Mouse (Mus musculus): ENCODE measurements around the gene Cxcr1.
"Not testable (repeated sequence)": the region's sequence is repeated elsewhere in the genome, so short reads cannot be mapped to it uniquely, and the experiment has no call there.

Gene Cxcr1

DNA sequence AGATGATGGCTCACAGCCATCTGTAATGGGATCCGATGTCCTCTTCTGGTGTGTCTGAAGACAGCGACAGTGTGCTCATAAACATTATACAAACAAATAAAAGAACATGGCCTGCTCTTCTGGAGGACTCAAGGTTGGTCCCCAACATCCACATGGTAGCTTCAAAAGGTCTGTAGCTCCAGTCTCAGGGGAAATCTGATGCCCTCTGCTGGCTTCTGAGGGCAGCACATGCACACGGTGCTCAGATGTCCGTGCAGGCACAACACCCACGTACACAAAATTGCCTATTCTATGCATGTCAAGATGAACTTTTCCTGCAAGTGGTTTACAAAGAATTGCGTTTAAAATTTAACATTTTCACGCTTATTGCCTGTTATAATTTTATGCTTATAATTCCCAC, 1.5 kb upstream of the Cxcr1 start:
- DNase-seq, result no peak

- DNase-seq, result no peak
Measured at GRCm38 (mm10) chr1:74192711-74193110, 1.7 kb downstream of the Cxcr1 start.

- DNase-seq, result no peak
Measured at GRCm38 (mm10) chr1:74190471-74190870, 4.0 kb downstream of the Cxcr1 start.

DNA sequence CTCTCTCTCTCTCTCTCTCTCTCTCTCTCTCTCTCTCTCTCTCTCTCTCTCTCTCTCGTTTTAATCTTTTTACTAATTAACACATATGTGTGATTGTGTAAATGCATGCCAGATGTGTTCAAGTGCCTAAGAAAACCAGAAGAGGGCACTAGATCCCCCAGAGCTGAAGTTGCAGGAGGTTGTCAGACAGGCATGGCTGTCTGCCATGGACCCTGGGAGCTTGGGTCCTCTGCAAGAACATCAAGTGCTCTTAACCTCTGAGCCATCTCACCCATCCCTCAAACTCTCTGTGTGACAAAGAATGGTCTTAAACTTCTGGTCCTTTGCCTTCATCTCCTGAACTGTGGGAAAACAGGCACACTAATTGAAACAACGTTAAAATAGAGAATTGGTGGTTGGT, 11.4 kb downstream of the Cxcr1 start:
- DNase-seq, result no peak

DNA sequence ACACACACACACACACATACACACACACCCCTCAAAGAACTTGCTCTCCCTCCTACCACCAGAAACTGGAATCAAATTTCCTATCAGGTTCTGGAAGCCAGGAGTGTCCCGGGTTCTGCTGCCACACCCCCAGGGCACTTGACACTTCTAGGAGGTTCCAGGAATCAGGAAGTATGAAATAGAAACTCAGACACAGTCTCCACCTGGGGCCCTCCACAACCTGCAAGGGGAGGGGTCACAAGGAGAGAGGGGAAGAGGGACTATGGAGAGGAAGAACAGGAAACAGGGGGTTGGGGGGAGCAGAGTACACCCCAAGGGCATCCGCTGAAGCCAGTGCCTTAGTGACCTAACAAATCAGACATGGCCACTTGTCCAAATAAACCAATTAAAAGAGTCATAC, 13.0 kb downstream of the Cxcr1 start:
- DNase-seq, result no peak

- DNase-seq, result no peak
Measured at GRCm38 (mm10) chr1:74179624-74180408, 14.6 kb downstream of the Cxcr1 start.

GRCm38 (mm10) chr1:74178618-74179017, 15.8 kb downstream of the Cxcr1 start:
- DNase-seq, result no peak

- DNase-seq, result no peak
Measured at GRCm38 (mm10) chr1:74175731-74176130, 18.7 kb downstream of the Cxcr1 start.

DNA sequence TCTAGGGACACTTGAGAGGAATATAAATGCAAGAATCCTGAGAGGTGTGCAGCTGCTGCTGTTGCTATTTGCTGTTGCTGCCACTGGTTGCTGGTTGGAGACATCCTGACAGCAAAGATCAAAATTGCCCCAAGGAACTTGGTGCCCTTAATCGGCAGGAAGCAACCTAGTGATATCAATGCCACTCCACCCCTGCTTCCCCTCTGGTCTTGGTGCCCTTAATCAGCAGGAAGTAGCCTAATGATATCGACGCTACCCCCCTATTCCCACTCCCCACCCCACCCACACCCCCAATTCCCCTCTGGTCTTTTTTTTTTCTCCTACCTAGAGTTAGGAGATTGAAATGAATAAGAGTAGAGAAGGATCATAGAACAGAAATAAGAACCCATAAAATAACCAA, 21.7 kb downstream of the Cxcr1 start:
- DNase-seq, result no peak

- DNase-seq, result no peak
Measured at GRCm38 (mm10) chr1:74169721-74170120, 24.7 kb downstream of the Cxcr1 start.

- no peak for DNase-seq
Measured at GRCm38 (mm10) chr1:74167136-74167535, 27.3 kb downstream of the Cxcr1 start.

DNA sequence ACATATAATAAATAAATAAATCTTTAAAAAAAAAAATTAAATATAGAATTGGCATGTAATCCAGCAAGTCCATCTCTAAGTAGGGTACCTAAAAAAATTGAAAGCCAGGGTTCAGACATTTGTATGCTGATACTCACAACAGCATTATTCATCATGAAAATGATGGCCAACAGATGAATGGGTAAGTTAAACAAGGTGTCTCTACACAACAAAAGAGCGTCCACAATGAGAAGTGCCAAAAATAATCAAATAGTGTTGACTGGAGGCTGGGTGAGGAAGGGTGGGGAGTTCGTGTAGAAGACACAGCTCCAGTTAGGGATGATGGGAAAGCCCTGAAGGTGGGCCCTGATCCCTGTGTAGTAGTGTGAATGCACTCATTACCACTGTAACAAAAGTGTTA, 34.4 kb downstream of the Cxcr1 start:
- DNase-seq, result no peak

GRCm38 (mm10) chr1:74159613-74160012, 34.8 kb downstream of the Cxcr1 start:
- not testable (repeated sequence) for DNase-seq

DNA sequence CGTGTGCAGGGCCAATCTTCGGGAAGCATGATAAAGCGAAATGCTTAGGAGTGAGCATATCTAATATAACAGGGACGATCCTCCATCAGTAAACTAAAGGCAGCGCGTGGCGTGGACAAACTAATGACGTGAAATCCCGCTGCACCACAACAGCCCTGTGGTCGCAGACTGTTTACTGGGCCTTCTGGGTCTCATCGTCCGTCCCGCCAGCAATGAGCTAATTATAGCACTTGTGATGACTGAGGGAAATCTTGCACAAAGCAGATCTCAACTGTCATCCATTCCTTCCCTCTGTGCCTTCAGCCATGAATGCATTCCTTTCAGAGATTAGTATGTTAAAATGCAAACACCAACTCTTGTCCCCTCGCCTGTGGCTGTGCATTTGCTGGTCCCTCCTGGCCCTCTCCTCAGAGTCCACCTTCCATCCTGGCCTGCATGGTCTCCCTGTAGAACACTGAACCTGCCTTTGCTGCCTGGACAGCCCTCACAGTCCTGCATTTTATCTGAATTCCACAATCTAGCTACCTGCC, 38.0 kb downstream of the Cxcr1 start:
- DNase-seq, result no peak

- no peak for DNase-seq
Measured at GRCm38 (mm10) chr1:74155435-74156012, 38.9 kb downstream of the Cxcr1 start.

DNA sequence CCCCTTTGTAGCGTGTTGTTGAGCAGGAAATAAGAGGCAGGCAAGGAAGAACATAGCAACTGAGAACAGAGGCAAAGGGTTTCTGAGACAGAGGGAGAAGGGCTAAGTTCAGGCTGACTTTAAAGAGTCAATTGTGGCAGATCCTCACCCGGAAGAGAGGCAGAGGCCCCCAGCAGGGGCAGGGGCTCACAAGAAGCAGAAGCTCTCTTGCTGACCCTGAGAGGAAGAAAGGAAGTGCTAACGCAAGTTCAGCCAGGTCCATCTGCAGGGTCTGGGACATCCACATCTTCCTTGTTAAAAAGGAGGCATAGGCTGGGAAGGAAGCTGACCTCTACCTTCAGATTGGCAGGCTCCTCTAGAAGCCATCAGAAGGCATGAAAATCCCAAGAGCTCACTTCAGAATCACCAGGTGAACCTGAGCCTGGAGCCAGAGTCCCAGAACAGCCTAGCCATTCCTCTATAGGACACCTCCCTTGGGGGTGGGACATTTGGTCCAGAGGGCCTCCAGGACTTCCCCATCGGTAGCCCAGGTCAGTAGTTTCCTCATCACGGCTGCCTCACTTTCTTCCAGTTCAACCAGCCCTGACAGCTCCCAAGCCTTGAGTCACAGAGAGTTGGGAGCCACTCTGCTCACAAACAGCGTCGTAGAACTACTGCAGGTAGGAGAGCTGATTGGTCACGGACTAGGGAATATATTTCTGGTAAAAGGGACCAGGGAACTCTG, 40.8 kb downstream of the Cxcr1 start, which contains the start of gene Cxcr2:
Cxcr2 (plus strand) TSS at position 529 of the 724 bp plus-strand sequence.
- DNase-seq, result no peak

DNA sequence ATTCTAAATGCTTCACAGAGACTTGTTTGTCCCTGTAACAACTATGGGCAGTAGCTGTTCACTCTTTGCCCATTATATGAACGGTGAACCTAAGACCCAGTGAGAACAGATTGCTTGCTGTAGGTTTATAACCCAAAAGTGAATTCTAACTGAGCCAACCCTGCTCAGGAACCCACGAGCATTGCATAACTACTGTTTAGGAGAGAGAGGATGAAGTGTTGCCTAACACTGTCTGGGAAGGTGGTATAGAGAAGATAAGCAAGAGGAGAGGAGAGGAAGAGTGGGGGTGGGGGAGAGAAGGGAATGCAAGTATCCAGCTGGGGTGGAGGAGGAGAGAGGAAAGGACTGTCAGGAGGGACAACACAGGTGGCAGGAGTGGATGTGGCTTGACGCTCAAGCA, 43.3 kb downstream of the Cxcr1 start:
- DNase-seq, result no peak

- DNase-seq, result no peak
Measured at GRCm38 (mm10) chr1:74150101-74150500, 44.3 kb downstream of the Cxcr1 start.

GRCm38 (mm10) chr1:74149106-74149885, 45.1 kb downstream of the Cxcr1 start:
- no peak for DNase-seq
